Mouse (Mus musculus): ENCODE data around the gene Zfp810.

Zfp810 gene

GRCm38 (mm10) chr9:22261594-22261993, 45.9 kb downstream of the Zfp810 start:
- no peak for DNase-seq (ENCODE audit: extremely low read depth, insufficient read length, low spot score)

GRCm38 (mm10) chr9:22260092-22260422, 47.4 kb downstream of the Zfp810 start:
- DNase-seq (ENCODE audit: extremely low read depth, insufficient read length, low spot score) = no peak

GRCm38 (mm10) chr9:22259184-22260091, 48.0 kb downstream of the Zfp810 start, which contains the start of gene Zfp599:
TSS of gene Zfp599 (minus strand) at chr9:22259895.
- DNase-seq (ENCODE audit: extremely low read depth, insufficient read length, low spot score) = peak; percentile 87

GRCm38 (mm10) chr9:22258784-22259183, 48.7 kb downstream of the Zfp810 start:
- no peak for DNase-seq (ENCODE audit: extremely low read depth, insufficient read length, low spot score)

GRCm38 (mm10) chr9:22256579-22256978, 50.9 kb downstream of the Zfp810 start:
- no peak for DNase-seq (ENCODE audit: extremely low read depth, insufficient read length, low spot score)

- no peak for DNase-seq (ENCODE audit: extremely low read depth, insufficient read length, low spot score)
These were observed 63.2 kb downstream of the Zfp810 start for GRCm38 (mm10) chr9:22244242-22244641.

GRCm38 (mm10) chr9:22240001-22240400, 67.4 kb downstream of the Zfp810 start:
- DNase-seq (ENCODE audit: extremely low read depth, insufficient read length, low spot score) = no peak

GRCm38 (mm10) chr9:22230556-22230955, 76.9 kb downstream of the Zfp810 start:
- peak; percentile 22 for DNase-seq (ENCODE audit: extremely low read depth, insufficient read length, low spot score)

GRCm38 (mm10) chr9:22230061-22230460, 77.4 kb downstream of the Zfp810 start:
- DNase-seq (ENCODE audit: extremely low read depth, insufficient read length, low spot score) = no peak

GRCm38 (mm10) chr9:22229386-22230026, 77.9 kb downstream of the Zfp810 start:
- DNase-seq (ENCODE audit: extremely low read depth, insufficient read length, low spot score) = no peak

- DNase-seq (ENCODE audit: extremely low read depth, insufficient read length, low spot score) = no peak
These were observed 80.6 kb downstream of the Zfp810 start for GRCm38 (mm10) chr9:22226846-22227245.

Measured in 3134 (cell line).